ENCODE assay signal across 1 mouse cellular context in the genomic region with DNA sequence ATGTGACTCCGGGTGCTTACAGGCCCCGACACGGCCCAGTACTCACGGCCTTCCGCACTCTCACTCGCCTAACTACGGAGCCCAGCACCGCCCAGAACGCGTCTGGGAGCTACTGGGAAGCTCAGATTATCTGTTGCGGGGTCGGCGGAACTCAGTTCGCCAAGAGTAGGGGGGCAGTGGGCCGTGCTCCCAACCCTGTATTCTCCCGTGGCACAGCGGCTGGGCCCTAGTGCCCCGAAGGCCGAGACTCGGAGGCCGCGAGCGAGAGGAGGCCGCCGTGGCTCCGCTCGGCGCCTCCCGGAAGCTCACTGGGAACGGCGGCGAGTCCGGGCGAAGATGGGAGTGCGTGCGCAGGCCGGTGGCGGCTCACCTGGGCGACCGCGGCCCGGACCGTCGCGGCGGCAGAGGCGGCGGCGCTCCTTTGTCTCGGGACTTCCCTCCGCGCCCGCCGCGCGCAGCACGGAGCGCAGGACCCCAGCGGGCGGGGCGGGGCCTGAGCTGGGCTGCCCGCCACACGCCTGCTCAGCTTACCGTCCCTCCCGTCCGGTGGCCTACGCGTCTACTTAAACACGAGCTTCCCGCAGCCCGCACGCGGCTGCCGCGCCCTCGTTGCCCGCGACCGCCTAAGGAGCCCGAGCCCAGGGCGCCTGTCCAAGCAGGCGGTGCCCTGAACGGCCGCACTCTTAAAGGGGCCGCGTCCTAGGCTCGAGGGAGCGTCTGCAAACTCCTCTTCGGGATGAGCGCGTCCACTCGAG.
A peak's percentile ranks its signal among the peaks of the same experiment; 100 is the strongest.
TF ChIP-seq lines count a peak whose summit lies in the region.

No protein-coding gene starts in this region.

TF ChIP-seq in MEL, 35 proteins besides CTCF, POLR2A, EP300 and RAD21:
- TF ChIP-seq UBTF (IDR thresholded peaks at IDR 0.05; ENCODE audit: borderline replicate concordance, insufficient read depth, low read depth, low read length): 0 out of 2 replicates have a peak, but pooled peaks have one; percentile 67
- TF ChIP-seq SMC3 (IDR thresholded peaks at IDR 0.05; ENCODE audit: low read depth, low read length): no peak
- TF ChIP-seq E2F4 (IDR thresholded peaks at IDR 0.05; ENCODE audit: borderline replicate concordance, low read depth, low read length): no peak
- no peak for TF ChIP-seq GATA1 (IDR thresholded peaks at IDR 0.05; ENCODE audit: low read depth, low read length)
- TF ChIP-seq USF1 (IDR thresholded peaks at IDR 0.05; ENCODE audit: low read depth, low read length): no peak
- TF ChIP-seq ETS1 (IDR thresholded peaks at IDR 0.05; ENCODE audit: low read depth, low read length): peak; percentile 15; the same call in 1 of the 2 replicates
- no peak for TF ChIP-seq TBP (IDR thresholded peaks at IDR 0.05; ENCODE audit: low read depth, low read length)
- TF ChIP-seq MEF2A (IDR thresholded peaks at IDR 0.05; ENCODE audit: extremely low read depth, insufficient replicate concordance, low read depth, low read length, poor library complexity, severe bottlenecking): no peak
- TF ChIP-seq SIN3A (IDR thresholded peaks at IDR 0.05; ENCODE audit: low read length): peak; percentile 91
- TF ChIP-seq USF2 (IDR thresholded peaks at IDR 0.05; ENCODE audit: borderline replicate concordance in 1 of 2, insufficient read depth in 1 of 2, low read depth in 1 of 2, low read length in 2 of 2): no peak
- peak; percentile 58 for TF ChIP-seq MXI1 (IDR thresholded peaks at IDR 0.05; ENCODE audit: low read depth, low read length)
- no peak for TF ChIP-seq GABPA (IDR thresholded peaks at IDR 0.05; ENCODE audit: low read depth, low read length)
- TF ChIP-seq POLR2AphosphoS2 (IDR thresholded peaks at IDR 0.05; ENCODE audit: low read length): peak; percentile 79
- peak; percentile 44; the same call in 1 of the 2 replicates for TF ChIP-seq ELF1 (IDR thresholded peaks at IDR 0.05; ENCODE audit: low read depth, low read length)
- TF ChIP-seq JUND (IDR thresholded peaks at IDR 0.05; ENCODE audit: low read depth, low read length): no peak
- TF ChIP-seq ZMIZ1 (IDR thresholded peaks at IDR 0.05; ENCODE audit: low read depth, low read length): peak; percentile 65; the same call in 1 of the 2 replicates
- no peak for TF ChIP-seq CHD1 (IDR thresholded peaks at IDR 0.05; ENCODE audit: low read depth, low read length)
- no peak for TF ChIP-seq MAFK (IDR thresholded peaks at IDR 0.05; ENCODE audit: borderline replicate concordance, low read depth, low read length)
- no peak for TF ChIP-seq MYC (IDR thresholded peaks at IDR 0.05; ENCODE audit: low read depth, low read length)
- TF ChIP-seq HCFC1 (IDR thresholded peaks at IDR 0.05; ENCODE audit: low read depth, low read length): peak; percentile 83
- TF ChIP-seq RCOR1 (IDR thresholded peaks at IDR 0.05; ENCODE audit: low read depth, low read length): no peak
- peak; percentile 52; the same call in 1 of the 2 replicates for TF ChIP-seq MAZ (IDR thresholded peaks at IDR 0.05; ENCODE audit: low read depth, low read length)
- TF ChIP-seq ZC3H11A (IDR thresholded peaks at IDR 0.05; ENCODE audit: low read depth, low read length): no peak
- TF ChIP-seq CHD2 (IDR thresholded peaks at IDR 0.05; ENCODE audit: low read length): no peak
- peak; percentile 100 for TF ChIP-seq MAX (IDR thresholded peaks at IDR 0.05; ENCODE audit: low read length)
- TF ChIP-seq ZKSCAN1 (IDR thresholded peaks at IDR 0.05; ENCODE audit: low read depth, low read length): no peak
- TF ChIP-seq BHLHE40 (IDR thresholded peaks at IDR 0.05; ENCODE audit: borderline replicate concordance, low read depth, low read length): peak; percentile 63; the same call in 1 of the 2 replicates
- no peak for TF ChIP-seq ZNF384 (IDR thresholded peaks at IDR 0.05; ENCODE audit: low read depth, low read length)
- TF ChIP-seq NRF1 (IDR thresholded peaks at IDR 0.05; ENCODE audit: insufficient read depth, low read depth, low read length, poor library complexity, severe bottlenecking): peak; percentile 68
- TF ChIP-seq TCF12 (IDR thresholded peaks at IDR 0.05; ENCODE audit: low read depth, low read length): peak; percentile 45
- TF ChIP-seq NELFE (IDR thresholded peaks at IDR 0.05; ENCODE audit: low read depth, low read length): peak; percentile 80
- TF ChIP-seq POLR2AphosphoS5 (IDR thresholded peaks at IDR 0.05; ENCODE audit: borderline replicate concordance, low read depth, low read length): no peak
- TF ChIP-seq MYB (IDR thresholded peaks at IDR 0.05; ENCODE audit: low read depth, low read length): no peak
- TF ChIP-seq TAL1 (IDR thresholded peaks at IDR 0.05; ENCODE audit: low read length): no peak
- TF ChIP-seq KAT2A (conservative IDR thresholded peaks at IDR 0.05; ENCODE audit: low read depth, low read length): peak; percentile 67; the same call in 1 of the 2 replicates
